Mouse (Mus musculus): ENCODE results near the gene Tmem167b. TPM values are rescaled to one million over a fixed set of nuclear protein-coding genes. Genes with fewer than 3 reads are reported as not detected.

Tmem167b gene
- polyA plus RNA-seq, 1 experiment from 2014 or later = 33.8 TPM

DNA sequence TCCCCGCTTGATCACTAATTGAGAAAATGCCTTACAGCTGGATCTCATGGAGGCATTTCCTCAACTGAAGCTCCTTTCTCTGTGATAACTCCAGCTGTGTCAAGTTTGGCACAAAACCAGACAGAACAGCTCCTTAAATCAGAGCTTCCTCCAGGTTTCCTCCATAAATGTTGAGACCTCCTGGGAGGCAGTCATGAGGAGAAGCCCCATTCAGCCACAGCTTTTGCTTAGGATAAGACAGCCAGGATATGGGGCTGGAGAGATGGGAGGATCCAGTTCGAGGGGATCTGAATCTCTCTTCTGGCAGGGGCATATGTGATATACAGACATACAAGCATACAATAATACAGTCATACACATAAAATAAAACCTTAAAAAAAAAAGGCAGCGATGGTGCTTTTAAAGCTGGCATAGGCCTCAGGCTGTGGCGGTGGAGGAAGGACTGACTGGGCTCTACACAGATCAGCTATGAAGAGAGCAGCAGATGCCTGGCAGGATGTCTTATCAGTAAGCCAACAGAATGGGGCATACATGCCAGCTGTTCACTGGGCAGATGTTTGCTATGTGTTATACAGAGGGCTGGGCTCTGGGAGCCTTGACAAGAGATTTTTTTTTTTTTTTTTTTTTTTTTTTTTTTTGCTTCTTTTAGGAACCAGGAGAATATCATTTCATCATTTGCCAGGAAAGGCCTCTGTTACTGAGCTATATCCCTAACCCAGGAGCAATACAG lies 53.4 kb downstream of the Tmem167b start:
- WGBS = 69% methylated on average over 4 of the region's 4 CpGs
- H3K4me1 ChIP-seq (replicated peaks) = no peaks in the 10 kb centered on the region
- no peaks in the 10 kb centered on the region for H3K9me3 ChIP-seq (replicated peaks)
- no peak for ATAC-seq (ENCODE audit: insufficient number of reproducible peaks, low FRiP score)
- no peak overlapping the region for H3K4me2 ChIP-seq
- H3K27me3 ChIP-seq (replicated peaks) = no peaks in the 10 kb centered on the region
- H3K27ac ChIP-seq (ENCODE audit: poor library complexity, severe bottlenecking) = no peak overlapping the region
- no peaks in the 10 kb centered on the region for H3K36me3 ChIP-seq
- H3K4me3 ChIP-seq = no peak overlapping the region
- H3K9ac ChIP-seq = no peak overlapping the region

Small RNAs within 50 kb of the gene (microRNA-seq; reads per million reads assigned to microRNA genes)
- gene Gm22860 = not detected

Other genes with a start within 250 kb of the Tmem167b start
- 35.1 and 39.8 TPM in 2 replicates for gene Mybphl, start 197.6 kb downstream of the Tmem167b start, polyA plus RNA-seq (2016; fragmentation: Nextera tagmentation; extraction: Ambion mirVana)
- 26.4 and 27.3 TPM in 2 replicates for gene Psrc1, start 178.6 kb downstream of the Tmem167b start, polyA plus RNA-seq (2016; fragmentation: Nextera tagmentation; extraction: Ambion mirVana)
- gene Celsr2, start 146.9 kb downstream of the Tmem167b start, polyA plus RNA-seq (2016; fragmentation: Nextera tagmentation; extraction: Ambion mirVana) = 2.3 and 3.6 TPM in 2 replicates
- gene Sars, start 117.3 kb downstream of the Tmem167b start, polyA plus RNA-seq (2016; fragmentation: Nextera tagmentation; extraction: Ambion mirVana) = 95.8 and 98.1 TPM in 2 replicates
- not detected in 2 replicates for gene 1700013F07Rik, start 28.3 kb downstream of the Tmem167b start, polyA plus RNA-seq (2016; fragmentation: Nextera tagmentation; extraction: Ambion mirVana)
- gene 5330417C22Rik, start 25.9 kb downstream of the Tmem167b start, polyA plus RNA-seq (2016; fragmentation: Nextera tagmentation; extraction: Ambion mirVana) = 0.46 and 0.85 TPM in 2 replicates
- gene Taf13, start 9.2 kb upstream of the Tmem167b start, polyA plus RNA-seq (2016; fragmentation: Nextera tagmentation; extraction: Ambion mirVana) = 28.9 and 33.1 TPM in 2 replicates
- 9.8 and 10.4 TPM in 2 replicates for gene Wdr47, start 28.8 kb upstream of the Tmem167b start, polyA plus RNA-seq (2016; fragmentation: Nextera tagmentation; extraction: Ambion mirVana)
- gene Clcc1, start 91.4 kb upstream of the Tmem167b start, polyA plus RNA-seq (2016; fragmentation: Nextera tagmentation; extraction: Ambion mirVana) = 46.0 and 46.7 TPM in 2 replicates
- gene Gpsm2, start 159.8 kb upstream of the Tmem167b start, polyA plus RNA-seq (2016; fragmentation: Nextera tagmentation; extraction: Ambion mirVana) = 33.9 and 34.6 TPM in 2 replicates
- not detected in 2 replicates for gene Aknad1, start 177.2 kb upstream of the Tmem167b start, polyA plus RNA-seq (2016; fragmentation: Nextera tagmentation; extraction: Ambion mirVana)